Mouse (Mus musculus) adrenal gland (tissue): ENCODE data around the gene Gm10563.

Experiments used
- intact Hi-C: fragments of 180-260 bp; cut with DNase I; formaldehyde crosslinking; loops from one replicate; pipeline ENCODE4 v1.15.1; 2025

Gm10563 gene

DNA sequence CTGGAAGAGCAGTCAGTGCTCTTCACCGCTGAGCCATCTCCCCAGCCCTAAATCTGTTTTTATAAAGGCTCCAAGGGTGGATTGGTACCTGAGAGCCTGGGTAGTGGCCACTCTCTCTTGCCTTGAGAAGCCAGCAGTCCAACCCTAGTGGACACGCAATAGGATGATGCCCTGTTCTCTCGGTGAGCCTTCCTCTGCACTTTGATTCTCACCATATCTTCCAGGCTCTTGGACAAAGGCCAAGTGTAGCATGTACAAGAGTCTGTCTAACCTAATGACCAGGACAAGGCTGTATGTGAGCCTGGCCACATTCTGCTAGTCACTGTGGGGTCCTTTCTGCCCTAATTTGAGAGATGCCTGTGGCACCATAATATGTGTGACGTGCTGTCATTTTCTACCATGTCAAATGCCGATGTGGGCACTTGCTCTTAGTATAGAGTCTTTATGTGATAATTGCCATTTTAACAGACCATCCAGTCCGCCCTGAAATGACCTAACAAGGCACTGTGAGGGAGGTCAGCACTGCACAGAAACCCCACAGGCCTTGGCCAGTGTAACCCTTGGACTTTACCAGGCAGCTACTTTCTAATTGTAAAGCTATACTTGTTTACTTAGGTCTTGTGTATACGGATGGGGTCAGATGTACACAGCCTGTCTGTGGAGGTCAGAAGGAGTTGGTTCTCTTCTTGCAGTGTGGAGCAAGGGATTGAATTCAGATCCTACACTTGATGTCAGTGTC, 76.4 kb downstream of the Gm10563 start:
- intact Hi-C loops, result loop anchor here (2.0 kb wide), 1 partner anchor 88 kb away; no protein-coding TSS in a partner anchor

DNA sequence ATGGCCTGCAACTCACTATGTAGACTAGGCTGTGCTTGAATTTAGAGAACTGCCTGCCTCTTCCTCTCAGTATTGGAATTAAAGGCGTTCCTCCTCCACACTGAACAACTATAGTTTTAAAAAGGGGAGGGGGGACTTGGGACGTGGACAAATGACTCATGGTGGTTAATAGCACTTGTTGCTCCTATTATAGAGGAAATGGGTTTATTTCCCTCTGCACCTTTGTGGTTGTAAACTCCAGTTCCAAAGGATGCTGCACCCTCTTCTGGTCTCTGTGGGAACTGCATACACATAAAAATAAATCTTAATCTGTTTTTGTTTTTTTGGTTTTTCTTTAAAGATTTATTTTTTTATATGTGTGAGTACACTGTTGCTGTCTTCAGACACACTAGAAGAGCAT, 77.0 kb downstream of the Gm10563 start:
- intact Hi-C loops, result loop anchor here (2.0 kb wide), 1 partner anchor 87 kb away; no protein-coding TSS in a partner anchor

DNA sequence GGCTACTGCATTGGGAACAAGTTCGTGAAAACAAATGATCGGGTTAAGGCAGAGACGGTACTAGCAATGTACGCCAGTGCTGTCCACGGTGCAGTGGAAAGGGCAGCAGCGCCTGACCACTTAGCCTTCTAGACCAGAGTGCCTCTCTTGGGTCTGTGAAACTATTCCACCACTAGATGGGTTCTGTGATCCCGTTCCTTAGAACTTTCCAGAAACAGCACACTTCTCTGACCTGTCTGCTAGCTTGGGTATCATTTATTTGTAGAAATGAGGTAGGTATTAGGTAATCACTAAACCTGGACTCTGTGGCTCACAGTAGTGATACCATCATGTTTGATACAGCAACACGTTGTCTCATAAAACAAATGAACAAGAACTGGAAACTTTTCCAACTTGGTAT, 78.7 kb downstream of the Gm10563 start:
- intact Hi-C loops, result no loop called here
